Mouse (Mus musculus) brain, embryonic 14.5 days (tissue): ENCODE measurements around the gene Ifitm2.

ENCODE experiments used
- CTCF ChIP-seq: fragments of 200-500 bp; IDR thresholded peaks from 2 replicates; pipeline ENCODE4 v1.5.1; 2012; ENCODE audit warnings: inconsistent platforms, mild to moderate bottlenecking, moderate library complexity, borderline replicate concordance; ENCODE audit not compliant: insufficient read depth, insufficient read length; ENCODE audit errors: extremely low read depth
- POLR2A ChIP-seq: fragments of 200-500 bp; IDR thresholded peaks from 2 replicates; pipeline ENCODE4 v1.6.1; 2012; ENCODE audit warnings: mild to moderate bottlenecking, inconsistent platforms, borderline replicate concordance; ENCODE audit not compliant: poor library complexity, insufficient read depth, insufficient read length, severe bottlenecking; ENCODE audit errors: extremely low read depth

DNA sequence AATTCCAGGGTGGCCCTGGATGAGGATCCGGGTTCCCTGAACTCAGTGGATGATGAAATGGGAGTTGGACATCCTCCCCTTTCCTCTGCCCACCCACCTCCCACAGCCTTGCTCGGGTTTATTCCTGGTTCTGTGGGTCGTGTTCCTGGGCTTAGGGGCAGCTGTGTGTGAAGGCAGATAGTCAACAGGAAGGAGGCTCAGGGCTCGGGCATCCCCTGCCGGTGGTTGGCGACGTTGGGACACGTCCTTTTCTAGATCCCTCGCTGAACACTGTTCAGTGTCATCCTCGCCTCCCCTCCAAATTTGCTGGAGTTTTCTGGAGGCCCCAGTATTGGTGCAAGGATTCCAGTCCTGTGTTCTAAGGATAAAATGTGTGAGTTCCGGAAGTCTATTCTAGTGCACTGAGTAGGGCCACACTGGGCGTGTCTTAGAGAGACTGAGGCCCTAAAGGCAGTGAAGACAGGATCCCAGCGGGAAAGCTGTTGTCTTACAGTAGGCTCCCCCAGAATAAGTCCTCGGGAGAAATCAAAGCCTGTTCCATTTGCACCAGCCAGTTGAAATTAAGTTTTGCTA is 35.4 kb upstream of the Ifitm2 start:
- TF ChIP-seq CTCF (no peak), POLR2A (no peak)
